ENCODE assay signal across 29 mouse cellular contexts in genomic region chr15:86896974-86897373, GRCm38 (mm10).
A peak's percentile ranks its signal among the peaks of the same experiment; 100 is the strongest.
DNase-seq lines count a peak whose midpoint lies in the region; ATAC-seq and TF ChIP-seq lines count a peak whose summit lies in the region.
"Had no signal": no experiment of that assay in that cellular context is flagged by ENCODE, and none has a peak within 500 bp of the region (broad histone marks: within the 10 kb centered on the region; RNA-seq: fewer than 3 reads in every experiment).

No protein-coding gene starts in this region.

- WGBS in kidney, embryonic 14.5 days = 31% methylated on average over 6 of the region's 6 CpGs
- WGBS in kidney, postnatal 0 days = 28% methylated on average over 6 of the region's 6 CpGs
- 27% methylated on average over 6 of the region's 6 CpGs for WGBS in kidney, adult 2 months
- WGBS in lung, embryonic 14.5 days = 44% methylated on average over 6 of the region's 6 CpGs

- no peak for TF ChIP-seq CTCF in kidney, postnatal 0 days (IDR thresholded peaks at IDR 0.05; ENCODE audit: low read depth)
- no peak for TF ChIP-seq CTCF in kidney, adult 2 months (conservative IDR thresholded peaks at IDR 0.05; ENCODE audit: insufficient read depth, insufficient read length, low read depth, low read length)
- TF ChIP-seq CTCF in lung, embryonic 14.5 days (IDR thresholded peaks at IDR 0.05; ENCODE audit: low read depth) = no peak

- no peak overlapping the region for H3K9ac ChIP-seq in kidney, embryonic 14.5 days (ENCODE audit: low read depth, low read length)
- H3K9ac ChIP-seq in kidney, postnatal 0 days (ENCODE audit: low read depth, low read length) = no peak overlapping the region
- no peak overlapping the region for H3K9ac ChIP-seq in lung, embryonic 14.5 days
- H3K9ac ChIP-seq: embryonic facial prominence, embryonic 13.5 days; forebrain, embryonic 13.5 days; heart, embryonic 13.5 days; hindbrain, embryonic 14.5 days had no signal

- H3K36me3 ChIP-seq in kidney, embryonic 14.5 days (ENCODE audit: control insufficient read depth, insufficient read depth, low read length) = no peaks in the 10 kb centered on the region
- H3K36me3 ChIP-seq in kidney, postnatal 0 days (ENCODE audit: insufficient read depth, low read length) = no peaks in the 10 kb centered on the region
- H3K36me3 ChIP-seq in kidney, adult 2 months (ENCODE audit: control insufficient read depth, insufficient read depth, low read length) = no peaks in the 10 kb centered on the region
- H3K36me3 ChIP-seq in lung, embryonic 14.5 days (ENCODE audit: insufficient read depth) = no peaks in the 10 kb centered on the region
- H3K36me3 ChIP-seq: embryonic facial prominence, embryonic 13.5 days; forebrain, embryonic 10.5 days; G1E; heart, embryonic 10.5 days; heart, embryonic 13.5 days had no signal

- no peak overlapping the region for H3K4me3 ChIP-seq in kidney, embryonic 14.5 days (ENCODE audit: low read length)
- H3K4me3 ChIP-seq in kidney, postnatal 0 days (replicated peaks; ENCODE audit: low read depth, low read length) = no peak overlapping the region
- H3K4me3 ChIP-seq in kidney, adult 2 months (ENCODE audit: insufficient read depth, low read depth, low read length) = no peak overlapping the region
- H3K4me3 ChIP-seq in lung, embryonic 14.5 days (ENCODE audit: low read depth, low read length) = no peak overlapping the region
- H3K4me3 ChIP-seq: embryonic facial prominence, embryonic 13.5 days; forebrain, embryonic 10.5 days; forebrain, embryonic 13.5 days; heart, adult 2 months; heart, embryonic 10.5 days; heart, embryonic 13.5 days had no signal

- H3K4me2 ChIP-seq in kidney, embryonic 14.5 days (replicated peaks; ENCODE audit: low read depth, low read length) = no peak overlapping the region
- H3K4me2 ChIP-seq in kidney, postnatal 0 days (ENCODE audit: low read length) = no peak overlapping the region
- no peak overlapping the region for H3K4me2 ChIP-seq in lung, embryonic 14.5 days
- H3K4me2 ChIP-seq: embryonic facial prominence, embryonic 13.5 days; forebrain, embryonic 13.5 days; heart, embryonic 13.5 days; hindbrain, embryonic 14.5 days had no signal

- no peak for TF ChIP-seq POLR2A in kidney, adult 2 months (IDR thresholded peaks at IDR 0.05; ENCODE audit: low read depth, low read length)

- DNase-seq in kidney, postnatal 14 days = no peak
- peak; percentile 54 for DNase-seq in kidney, postnatal 0 days (ENCODE audit: low spot score)
- no peak for DNase-seq in kidney, adult 2 months
- peak; percentile 11 for DNase-seq in lung, embryonic 14.5 days
- no peak for DNase-seq in lung, postnatal 25 days (ENCODE audit: low spot score)
- DNase-seq: adrenal gland, postnatal 10 days; adrenal gland, postnatal 36 days; B cell, adult 2 months; cerebellum, adult 11 months; cerebellum, adult 2 months; cerebellum, adult 9-11 months; cerebellum, postnatal 25 days; gastrocnemius, postnatal 10 days; gastrocnemius, postnatal 36 days; heart, adult 2 months; heart, postnatal 14 days; heart, postnatal 4 days had no signal

- no peaks in the 10 kb centered on the region for H3K27me3 ChIP-seq in kidney, embryonic 14.5 days (ENCODE audit: control insufficient read depth, insufficient read depth, low read length)
- no peaks in the 10 kb centered on the region for H3K27me3 ChIP-seq in kidney, postnatal 0 days (ENCODE audit: insufficient read depth, low read length)
- H3K27me3 ChIP-seq in kidney, adult 2 months (replicated peaks; ENCODE audit: control insufficient read depth, insufficient read depth, low read length) = no peaks in the 10 kb centered on the region
- H3K27me3 ChIP-seq in lung, embryonic 14.5 days (ENCODE audit: insufficient read depth, low read length) = no peaks in the 10 kb centered on the region
- H3K27me3 ChIP-seq: CH12.LX; embryonic facial prominence, embryonic 13.5 days; heart, embryonic 13.5 days; Patski had no signal

- H3K9me3 ChIP-seq in kidney, embryonic 14.5 days (ENCODE audit: control insufficient read depth, low read length) = no peaks in the 10 kb centered on the region
- H3K9me3 ChIP-seq in kidney, postnatal 0 days (replicated peaks; ENCODE audit: low read length) = no peaks in the 10 kb centered on the region
- H3K9me3 ChIP-seq in lung, embryonic 14.5 days (ENCODE audit: low read depth, low read length) = no peaks in the 10 kb centered on the region
- H3K9me3 ChIP-seq: forebrain, embryonic 10.5 days; forebrain, embryonic 13.5 days; heart, embryonic 10.5 days; heart, embryonic 13.5 days had no signal

- no peaks in the 10 kb centered on the region for H3K4me1 ChIP-seq in kidney, embryonic 14.5 days (ENCODE audit: control insufficient read depth, insufficient read depth, low read length)
- no peaks in the 10 kb centered on the region for H3K4me1 ChIP-seq in kidney, postnatal 0 days (replicated peaks; ENCODE audit: insufficient read depth, low read length)
- H3K4me1 ChIP-seq in kidney, adult 2 months (ENCODE audit: control insufficient read depth, insufficient read depth, low read length) = no peaks in the 10 kb centered on the region
- H3K4me1 ChIP-seq in lung, embryonic 14.5 days (ENCODE audit: insufficient read depth) = no peaks in the 10 kb centered on the region
- H3K4me1 ChIP-seq: embryonic facial prominence, embryonic 13.5 days; heart, embryonic 10.5 days; heart, embryonic 13.5 days had no signal

- ATAC-seq in kidney, embryonic 14.5 days (ENCODE audit: low FRiP score, low TSS enrichment) = peak; percentile 69; the same call in 1 of the 2 replicates
- ATAC-seq in kidney, postnatal 0 days (replicated peaks; ENCODE audit: low FRiP score, low read depth) = peak; percentile 57; the same call in 1 of the 2 replicates
- ATAC-seq in lung, embryonic 14.5 days (ENCODE audit: insufficient read depth) = no peak
- ATAC-seq: forebrain, embryonic 13.5 days; forebrain, embryonic 16.5 days; hindbrain, postnatal 0 days; Patski had no signal

- H3K27ac ChIP-seq in kidney, embryonic 14.5 days (ENCODE audit: low read depth, low read length) = no peak overlapping the region
- H3K27ac ChIP-seq in kidney, postnatal 0 days = no peak overlapping the region
- H3K27ac ChIP-seq in kidney, adult 2 months (ENCODE audit: insufficient read depth, low read depth, low read length) = no peak overlapping the region
- no peak overlapping the region for H3K27ac ChIP-seq in lung, embryonic 14.5 days (ENCODE audit: low read depth)
- H3K27ac ChIP-seq: embryonic facial prominence, embryonic 13.5 days; forebrain, embryonic 10.5 days; forebrain, embryonic 13.5 days; heart, adult 2 months; heart, embryonic 10.5 days; heart, embryonic 13.5 days; hindbrain, embryonic 14.5 days; hindbrain, postnatal 0 days had no signal

Comparison
In these comparisons a context has a peak if more than half of its experiments do, and no peak if none do; other contexts are left out.
1. DNase-seq: peak in kidney, postnatal 0 days (single experiment) and lung, embryonic 14.5 days (single experiment); none in kidney, postnatal 14 days (single experiment), kidney, adult 2 months (single experiment) and lung, postnatal 25 days (single experiment).